Mouse (Mus musculus) neural tube, embryonic 13.5 days (tissue): Measurements from ENCODE around the gene Spint2. TPM values are rescaled to one million over a fixed set of nuclear protein-coding genes. Genes with fewer than 3 reads are reported as not detected.

Experiments
- polyA plus RNA-seq: library from polyadenylated mRNA; unstranded; fragments of >200 nt; fragmentation: Nextera tagmentation; extraction: Ambion mirVana; gene quantifications from 2 replicates; pipeline ENCODE4 v1.2.1, GENCODE M21; 2015

Gene Spint2
- polyA plus RNA-seq, 1 experiment from 2014 or later: 28.8 TPM

Other genes starting within 250 kb of the Spint2 start
- gene Ryr1, start 156.7 kb downstream of the Spint2 start, polyA plus RNA-seq: 5.4 and 6.3 TPM in 2 replicates
- 0.52 and 0.68 TPM in 2 replicates for gene Rasgrp4, start 147.1 kb downstream of the Spint2 start, polyA plus RNA-seq
- gene Fam98c, start 125.7 kb downstream of the Spint2 start, polyA plus RNA-seq: 29.4 and 39.3 TPM in 2 replicates
- 0.67 and 0.73 TPM in 2 replicates for gene Ggn, start 111.7 kb downstream of the Spint2 start, polyA plus RNA-seq
- 9.4 and 9.7 TPM in 2 replicates for gene Spred3, start 111.5 kb downstream of the Spint2 start, polyA plus RNA-seq
- 310 and 326 TPM in 2 replicates for gene Psmd8, start 101.2 kb downstream of the Spint2 start, polyA plus RNA-seq
- 1.4 and 1.9 TPM in 2 replicates for gene Catsperg1, start 67.9 kb downstream of the Spint2 start, polyA plus RNA-seq
- 0.43 and 0.68 TPM in 2 replicates for gene Kcnk6, start 49.4 kb downstream of the Spint2 start, polyA plus RNA-seq
- 75.6 and 90.6 TPM in 2 replicates for gene Yif1b, start 43.6 kb downstream of the Spint2 start, polyA plus RNA-seq
- 1.3 and 1.7 TPM in 2 replicates for gene 2200002D01Rik, start 33.4 kb downstream of the Spint2 start, polyA plus RNA-seq
- 24.8 and 28.4 TPM in 2 replicates for gene Ppp1r14a, start 7.4 kb upstream of the Spint2 start, polyA plus RNA-seq
- 175 and 176 TPM in 2 replicates for gene Dpf1, start 22.0 kb upstream of the Spint2 start, polyA plus RNA-seq
- gene Sipa1l3, start 236.7 kb upstream of the Spint2 start, polyA plus RNA-seq: 16.7 and 16.8 TPM in 2 replicates